ENCODE assay signal across 8 mouse cellular contexts in the genomic region with DNA sequence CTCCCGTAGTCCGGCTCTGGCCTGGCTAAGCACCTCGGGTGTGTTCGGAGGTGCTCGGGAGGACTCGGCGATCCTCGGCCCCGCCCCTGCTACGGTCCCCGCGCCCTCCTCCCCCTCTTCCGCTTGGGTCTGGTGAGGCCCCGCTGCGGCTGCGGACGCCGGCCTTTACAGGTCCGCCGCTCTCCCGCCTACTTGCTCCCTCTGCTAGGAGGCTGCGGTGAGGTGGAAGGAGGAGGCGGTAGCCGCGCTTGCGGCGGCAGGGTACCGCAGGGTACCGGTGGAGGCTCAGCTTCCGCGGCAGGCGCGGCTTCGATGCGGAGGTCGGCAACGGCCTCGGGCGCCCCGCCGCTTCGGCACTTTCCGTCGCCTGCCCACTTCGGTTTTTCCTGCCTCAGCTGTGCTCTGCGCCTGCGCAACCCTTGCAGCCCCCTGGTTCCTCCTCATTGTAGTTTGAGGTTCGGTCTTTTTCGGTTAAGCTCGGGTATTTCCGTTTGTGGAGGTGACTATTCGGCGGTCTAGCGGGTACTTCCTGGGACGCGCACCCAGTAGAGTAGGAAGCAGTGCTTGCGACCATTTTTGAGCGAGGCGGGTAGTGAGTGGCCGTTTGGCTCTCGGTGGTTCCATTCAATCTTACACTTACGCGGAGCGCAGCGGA. TPM values are rescaled to one million over a fixed set of nuclear protein-coding genes. Genes with fewer than 3 reads are reported as not detected.
DNase-seq lines count a peak whose midpoint lies in the region; ATAC-seq lines count a peak whose summit lies in the region.

A gene (minus strand): TSS at position 375 of the 655 bp plus-strand sequence.

- H3K36me3 ChIP-seq in hindbrain, embryonic 13.5 days: peaks cover 16% of the 10 kb centered on the region

- peak within 1 kb of the TSS; percentile 99 for H3K9ac ChIP-seq in hindbrain, embryonic 13.5 days

- H3K4me3 ChIP-seq in hindbrain, embryonic 13.5 days: peak within 1 kb of the TSS; percentile 80

- H3K9me3 ChIP-seq in hindbrain, embryonic 13.5 days: 0 out of 2 replicates have a peak, but pooled peaks cover under 1% of the 10 kb centered on the region

- under 1% methylated on average over 59 of the region's 65 CpGs for WGBS in hindbrain, embryonic 13.5 days

- peak within 1 kb of the TSS; percentile 89 for H3K4me2 ChIP-seq in hindbrain, embryonic 13.5 days

- peak within 1 kb of the TSS; percentile 100 for H3K27ac ChIP-seq in hindbrain, embryonic 13.5 days

- ATAC-seq in hindbrain, embryonic 13.5 days (ENCODE audit: low FRiP score): peak; percentile 90

- H3K4me1 ChIP-seq in hindbrain, embryonic 13.5 days (replicated peaks): peaks cover 46% of the 10 kb centered on the region

- peaks cover 25% of the 10 kb centered on the region for H3K27me3 ChIP-seq in hindbrain, embryonic 13.5 days

- peak; percentile 98 for DNase-seq in Muller cell, postnatal 12 days (ENCODE audit: inconsistent ontology term)
- DNase-seq in cerebellum, postnatal 10 days: peak; percentile 100
- peak; percentile 98 to 99 for DNase-seq in frontal cortex, postnatal 14 days (ENCODE audit: low spot score in 2 of 2)
- DNase-seq in layer of hippocampus, postnatal 25 days (ENCODE audit: extremely low spot score in 1 of 2, low spot score in 1 of 2): peak; percentile 99 to 100
- peak; percentile 97 for DNase-seq in lung, postnatal 25 days (ENCODE audit: low spot score)
- DNase-seq in retina, embryonic 14.5 days (ENCODE audit: low spot score): peak; percentile 99
- peak; percentile 100 for DNase-seq in thymus, postnatal 4 days

RNA-seq across cellular contexts. Expression of the gene that starts here (rescaled TPM):
- polyA plus RNA-seq in hindbrain, embryonic 13.5 days (2015; fragmentation: Nextera tagmentation; extraction: Ambion mirVana): 80.3 and 95.9 TPM in 2 replicates
- total RNA-seq in layer of hippocampus, postnatal 25 days (2021): 100 to 1,000 TPM; 197 to 209 TPM

Comparison
In these comparisons a context has a peak if more than half of its experiments do, and no peak if none do; other contexts are left out.
1. Peak in every context shown above with its lines: DNase-seq, ATAC-seq, H3K4me3 ChIP-seq and H3K27ac ChIP-seq.